Mouse (Mus musculus) gastrocnemius, postnatal 4 days (tissue): Measurements from ENCODE around the gene Gmfb. TPM values are rescaled to one million over a fixed set of nuclear protein-coding genes. Genes with fewer than 3 reads are reported as not detected.
A peak's percentile ranks its signal among the peaks of the same experiment; 100 is the strongest.
"Not testable (repeated sequence)": the region's sequence is repeated elsewhere in the genome, so short reads cannot be mapped to it uniquely, and the experiment has no call there.

ENCODE experiments used
- DNase-seq, 2 experiments: peaks; one replicate each; pipeline ENCODE4 v3.0.0; 2021 to 2022; ENCODE audit warnings: low spot score in 2 of 2, mixed read lengths in 2 of 2
- long read RNA-seq, 2 experiments: library from polyadenylated mRNA; stranded (forward); transcript quantifications; one replicate each; pipeline ENCODE4 v2.0.0; 2021
- total RNA-seq, 2 experiments: library from RNA; stranded (reverse); gene quantifications; 2 replicates each; pipeline ENCODE4 v1.2.3; 2021

The Gmfb gene
- 10 to 100 TPM; 45.0 to 49.5 TPM for total RNA-seq
- long read RNA-seq, experiment 1, full-length matches to known transcripts, result 61 of 70 reads
- long read RNA-seq, experiment 1, partial matches to known transcripts, result 1 of 70 reads
- long read RNA-seq, experiment 1, other reads (novel, unspliced or antisense), result 8 of 70 reads
- long read RNA-seq, experiment 2, full-length matches to known transcripts, result 48 of 54 reads
- long read RNA-seq, experiment 2, partial matches to known transcripts, result 2 of 54 reads
- long read RNA-seq, experiment 2, other reads (novel, unspliced or antisense), result 4 of 54 reads

GRCm38 (mm10) chr14:46821873-46822716 lies at the start of gene Gmfb:
Gmfb (minus strand) TSS chr14:46822242.
- peak; percentile 95 to 97 for DNase-seq

- DNase-seq, result no peak
Observed at GRCm38 (mm10) chr14:46862922-46863321, 40.9 kb upstream of the Gmfb start.

GRCm38 (mm10) chr14:46853677-46854076 lies 31.6 kb upstream of the Gmfb start:
- peak in 1 of 2 experiments; percentile 16 for DNase-seq

- DNase-seq, result no peak
Observed at GRCm38 (mm10) chr14:46849769-46850168, 27.7 kb upstream of the Gmfb start.

GRCm38 (mm10) chr14:46848736-46849135 lies 26.7 kb upstream of the Gmfb start:
- DNase-seq, result no peak

GRCm38 (mm10) chr14:46848063-46848590 lies 26.1 kb upstream of the Gmfb start:
- DNase-seq, result no peak

GRCm38 (mm10) chr14:46845706-46846105 lies 23.7 kb upstream of the Gmfb start:
- no peak for DNase-seq

GRCm38 (mm10) chr14:46839326-46839725 lies 17.3 kb upstream of the Gmfb start:
- DNase-seq, result no peak

- DNase-seq, result peak; percentile 45 to 56
Observed at GRCm38 (mm10) chr14:46832354-46833272, 10.6 kb upstream of the Gmfb start.

- DNase-seq, result peak; percentile 86 to 95
Observed at GRCm38 (mm10) chr14:46831837-46832333, 9.8 kb upstream of the Gmfb start, which contains the start of gene Cgrrf1. Cgrrf1 (plus strand) TSS chr14:46832125.

GRCm38 (mm10) chr14:46831295-46831694 lies 9.3 kb upstream of the Gmfb start:
- DNase-seq, result no peak

GRCm38 (mm10) chr14:46827430-46827829 lies 5.4 kb upstream of the Gmfb start:
- DNase-seq, result no peak

GRCm38 (mm10) chr14:46823996-46824395 lies 2.0 kb upstream of the Gmfb start:
- no peak for DNase-seq

- no peak for DNase-seq
Observed at GRCm38 (mm10) chr14:46821271-46821872, 670 bp downstream of the Gmfb start.

GRCm38 (mm10) chr14:46819961-46820360 lies 2.1 kb downstream of the Gmfb start:
- DNase-seq, result not testable (repeated sequence)

- DNase-seq, result no peak
Observed at GRCm38 (mm10) chr14:46818743-46819142, 3.3 kb downstream of the Gmfb start.

- no peak for DNase-seq
Observed at GRCm38 (mm10) chr14:46816916-46817622, 5.0 kb downstream of the Gmfb start.

- DNase-seq, result no peak
Observed at GRCm38 (mm10) chr14:46815640-46816039, 6.4 kb downstream of the Gmfb start.

GRCm38 (mm10) chr14:46807927-46808326 lies 14.1 kb downstream of the Gmfb start:
- DNase-seq, result no peak

- no peak for DNase-seq
Observed at GRCm38 (mm10) chr14:46806186-46806585, 15.9 kb downstream of the Gmfb start.
